Mouse (Mus musculus) kidney, embryonic 14.5 days (tissue): Measurements from ENCODE around the gene Gm28048. TPM values are rescaled to one million over a fixed set of nuclear protein-coding genes. Genes with fewer than 3 reads are reported as not detected.

ENCODE experiments used
- ATAC-seq: fragments of 200-750 bp; cut with Nextera tagmentation; 2 replicates; pipeline ENCODE4 v1.8.0; 2017; ENCODE audit warnings: moderate number of reproducible peaks, mild to moderate bottlenecking, moderate TSS enrichment, moderate library complexity; ENCODE audit not compliant: low FRiP score, low TSS enrichment
- H3K27ac ChIP-seq: fragments of 300-500 bp; sonication (generic); 2 replicates; pipeline ENCODE4 v1.5.1; 2014; ENCODE audit warnings: low read depth, mild to moderate bottlenecking, low read length, moderate library complexity, mixed read lengths
- H3K27me3 ChIP-seq: fragments of 300-500 bp; sonication (generic); 2 replicates; pipeline ENCODE4 v1.6.1; 2014; ENCODE audit warnings: mild to moderate bottlenecking, low read length; ENCODE audit not compliant: control insufficient read depth, insufficient read depth
- H3K36me3 ChIP-seq: fragments of 300-500 bp; sonication (generic); 2 replicates; pipeline ENCODE4 v1.6.1; 2014; ENCODE audit warnings: low read length, mixed read lengths; ENCODE audit not compliant: control insufficient read depth, insufficient read depth
- H3K4me1 ChIP-seq: fragments of 300-500 bp; sonication (generic); 2 replicates; pipeline ENCODE4 v1.6.1; 2014; ENCODE audit warnings: low read length, mixed read lengths; ENCODE audit not compliant: control insufficient read depth, insufficient read depth
- H3K4me2 ChIP-seq: fragments of 300-500 bp; sonication (generic); replicated peaks from 2 replicates; pipeline ENCODE4 v1.6.1; 2014; ENCODE audit warnings: low read depth, mild to moderate bottlenecking, low read length
- H3K4me3 ChIP-seq: fragments of 300-500 bp; sonication (generic); 2 replicates; pipeline ENCODE4 v1.5.1; 2014; ENCODE audit warnings: mild to moderate bottlenecking, low read length
- H3K9ac ChIP-seq: fragments of 300-500 bp; sonication (generic); 2 replicates; pipeline ENCODE4 v1.6.1; 2014; ENCODE audit warnings: low read depth, mild to moderate bottlenecking, low read length, moderate library complexity
- H3K9me3 ChIP-seq: fragments of 300-500 bp; sonication (generic); 2 replicates; pipeline ENCODE4 v1.6.1; 2016; ENCODE audit warnings: low read length; ENCODE audit not compliant: control insufficient read depth
- WGBS: fragments of 180-500 bp; shearing (Covaris S2); extraction: QIAGEN DNeasy Blood & Tissue Kit; methylation state at CpG from one replicate; pipeline ENCODE4 v1.1.7; 2014; 5-methylcytosine and 5-hydroxymethylcytosine counted together
- polyA plus RNA-seq: library from polyadenylated mRNA; unstranded; fragments of >200 nt; fragmentation: Nextera tagmentation; extraction: Ambion mirVana; gene quantifications from 2 replicates; pipeline ENCODE4 v1.2.1, GENCODE M21; 2014

The Gm28048 gene
- polyA plus RNA-seq, 1 experiment from 2014 or later = 19.7 TPM

DNA sequence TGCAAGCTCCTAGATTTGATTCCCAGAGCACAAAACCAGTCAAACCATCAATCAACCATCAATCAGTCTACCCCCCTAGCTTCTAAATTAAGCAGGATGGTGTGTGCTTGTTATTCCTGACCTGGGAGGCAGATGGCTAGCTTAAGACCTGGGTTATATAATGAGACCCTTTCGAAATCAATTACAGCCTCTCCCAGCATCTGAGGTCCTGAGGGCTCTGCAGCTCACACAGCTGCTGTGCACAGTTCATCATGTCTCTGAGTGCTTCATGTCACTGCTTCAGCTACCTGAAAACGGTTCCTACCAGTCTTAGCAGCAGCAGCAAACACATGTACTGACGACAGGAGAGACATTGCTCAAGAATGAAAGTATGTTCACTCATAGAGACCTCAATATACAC is 88.8 kb downstream of the Gm28048 start:
- H3K4me1 ChIP-seq = no peaks in the 10 kb centered on the region
- H3K27me3 ChIP-seq = no peaks in the 10 kb centered on the region
- no peak overlapping the region for H3K27ac ChIP-seq
- no peak overlapping the region for H3K9ac ChIP-seq
- no peaks in the 10 kb centered on the region for H3K9me3 ChIP-seq
- no peak overlapping the region for H3K4me3 ChIP-seq
- H3K4me2 ChIP-seq = no peak overlapping the region
- no peaks in the 10 kb centered on the region for H3K36me3 ChIP-seq
- no peak for ATAC-seq
- WGBS = 70% methylated on average over 3 of the region's 3 CpGs

DNA sequence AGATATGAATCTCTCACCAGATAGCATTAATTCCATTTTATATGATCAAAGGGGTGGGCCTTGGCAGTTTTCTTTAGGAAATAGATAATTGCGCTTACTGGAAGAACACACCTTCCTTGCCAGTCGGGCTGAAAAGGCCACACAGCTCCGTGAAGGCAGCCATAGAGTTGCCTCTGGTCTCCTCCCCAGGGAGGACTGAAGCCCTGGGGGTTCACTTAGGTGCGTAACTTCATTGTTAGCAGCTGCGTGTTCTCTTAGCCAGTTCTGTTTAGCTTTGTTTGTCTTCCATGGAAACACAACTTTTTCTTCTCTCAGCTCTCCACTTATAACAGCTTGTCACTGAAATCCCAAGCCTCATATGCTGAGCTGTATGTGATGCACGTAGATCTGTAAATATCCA is 89.4 kb downstream of the Gm28048 start:
- Histone ChIP-seq H3K4me1 (no peaks in the 10 kb centered on the region), H3K9ac (no peak overlapping the region)
- WGBS = 85% methylated on average over 6 of the region's 6 CpGs

DNA sequence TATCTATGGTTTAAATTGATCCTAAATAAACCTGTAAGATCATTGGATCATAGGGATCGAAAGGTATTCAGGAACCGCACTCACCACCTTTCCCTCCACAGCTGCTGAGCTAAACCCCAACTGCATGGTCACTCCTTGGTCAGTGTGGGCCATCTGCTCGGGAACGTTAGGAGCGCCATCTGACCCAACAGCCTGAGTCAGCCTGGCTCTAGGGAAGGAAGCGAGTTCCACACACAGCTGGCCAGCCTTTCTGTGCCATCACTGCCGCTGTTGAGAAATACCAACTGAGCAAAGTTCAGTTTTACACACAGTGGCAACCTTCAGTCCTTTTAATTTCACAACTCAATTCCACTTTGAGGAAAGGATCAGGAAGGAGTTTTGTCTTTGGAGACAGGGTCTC is 90.0 kb downstream of the Gm28048 start:
- 85% methylated on average over 7 of the region's 7 CpGs for WGBS

More for the DNA sequence above, 89.4 kb downstream of the Gm28048 start:
- no peak overlapping the region for H3K27ac ChIP-seq
- no peaks in the 10 kb centered on the region for H3K9me3 ChIP-seq
- no peaks in the 10 kb centered on the region for H3K36me3 ChIP-seq
- no peak for ATAC-seq
- H3K4me3 ChIP-seq = no peak overlapping the region
- no peak overlapping the region for H3K4me2 ChIP-seq
- H3K27me3 ChIP-seq = no peaks in the 10 kb centered on the region

DNA sequence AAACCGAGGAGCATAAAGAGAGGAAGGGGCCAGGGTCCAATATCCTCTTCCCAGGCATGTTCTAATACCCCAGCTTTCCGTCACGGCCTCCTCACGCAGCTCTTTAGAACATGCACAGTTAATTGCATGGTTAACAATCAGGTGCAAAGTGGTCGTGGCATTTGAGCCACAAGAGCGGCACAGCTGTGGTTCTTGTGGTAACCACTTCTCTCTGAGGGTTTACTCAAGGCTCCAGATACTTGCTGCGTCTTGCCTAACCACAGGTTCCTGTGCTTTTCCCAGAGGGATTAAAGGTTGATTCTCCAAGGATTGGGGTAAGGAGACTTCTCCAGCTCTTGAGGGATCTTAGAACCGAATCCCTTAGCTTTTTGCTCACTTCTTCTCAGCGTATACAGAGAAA is 90.6 kb downstream of the Gm28048 start:
- H3K27me3 ChIP-seq = no peaks in the 10 kb centered on the region
- H3K4me1 ChIP-seq = no peaks in the 10 kb centered on the region
- H3K27ac ChIP-seq = no peak overlapping the region
- H3K9ac ChIP-seq = no peak overlapping the region
- ATAC-seq = no peak
- 71% methylated on average over 9 of the region's 9 CpGs for WGBS
- H3K4me2 ChIP-seq = no peak overlapping the region
- no peaks in the 10 kb centered on the region for H3K36me3 ChIP-seq
- no peak overlapping the region for H3K4me3 ChIP-seq
- H3K9me3 ChIP-seq = no peaks in the 10 kb centered on the region

More for the DNA sequence above, 90.0 kb downstream of the Gm28048 start:
- Histone ChIP-seq H3K4me1 (no peaks in the 10 kb centered on the region), H3K9ac (no peak overlapping the region), H3K27me3 (no peaks in the 10 kb centered on the region), H3K4me2 (no peak overlapping the region), H3K9me3 (no peaks in the 10 kb centered on the region), H3K27ac (no peak overlapping the region), H3K36me3 (no peaks in the 10 kb centered on the region), H3K4me3 (no peak overlapping the region)
- ATAC-seq = no peak

DNA sequence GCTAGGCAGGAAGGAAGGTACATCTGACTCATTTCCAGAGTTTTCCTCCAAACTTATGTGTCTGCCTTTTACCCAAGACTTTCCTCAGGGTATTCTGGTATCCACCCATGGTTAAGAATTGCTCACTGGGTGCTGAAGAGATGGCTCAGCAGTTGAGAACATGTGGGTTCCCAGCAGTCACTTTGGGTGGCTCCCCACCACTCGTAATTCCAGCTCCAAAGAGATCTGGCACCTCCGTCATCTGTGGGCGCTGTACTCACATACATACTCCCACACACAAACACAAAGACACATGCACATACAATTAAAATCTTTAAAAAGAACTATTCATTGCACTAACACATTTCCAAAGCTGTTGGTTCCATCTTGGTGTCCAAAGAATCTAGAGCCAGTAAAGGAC is 92.7 kb downstream of the Gm28048 start:
- Histone ChIP-seq H3K4me2 (no peak overlapping the region), H3K36me3 (no peaks in the 10 kb centered on the region), H3K4me3 (no peak overlapping the region), H3K9me3 (no peaks in the 10 kb centered on the region), H3K4me1 (no peaks in the 10 kb centered on the region), H3K9ac (no peak overlapping the region), H3K27me3 (no peaks in the 10 kb centered on the region), H3K27ac (no peak overlapping the region)
- WGBS = 91% methylated on average over 3 of the region's 3 CpGs
- ATAC-seq = no peak

DNA sequence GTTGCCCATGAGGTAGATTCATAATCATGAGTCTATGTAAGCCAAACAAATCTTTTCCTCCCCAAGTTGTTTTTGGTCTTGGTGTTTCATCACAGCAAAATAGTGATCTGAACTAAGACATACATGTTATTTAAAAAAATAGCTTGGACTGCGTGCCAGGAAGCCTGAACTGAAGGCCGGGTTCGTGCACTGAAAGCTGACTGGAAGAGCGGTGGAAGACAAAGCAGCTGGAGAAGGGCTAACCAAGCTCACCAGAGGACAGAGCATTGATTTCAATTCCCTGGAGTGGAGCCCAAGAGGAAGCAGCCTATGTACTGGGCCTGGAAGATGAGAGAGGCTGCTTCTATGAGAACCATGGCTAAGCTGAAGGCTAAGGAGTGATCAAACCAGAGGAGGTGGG is 94.9 kb downstream of the Gm28048 start:
- no peak for ATAC-seq
- H3K27ac ChIP-seq = no peak overlapping the region
- WGBS = 90% methylated on average over 4 of the region's 4 CpGs
- no peaks in the 10 kb centered on the region for H3K36me3 ChIP-seq
- no peak overlapping the region for H3K9ac ChIP-seq
- H3K4me1 ChIP-seq = no peaks in the 10 kb centered on the region
- H3K27me3 ChIP-seq = no peaks in the 10 kb centered on the region
- H3K4me2 ChIP-seq = no peak overlapping the region
- no peaks in the 10 kb centered on the region for H3K9me3 ChIP-seq
- H3K4me3 ChIP-seq = no peak overlapping the region

DNA sequence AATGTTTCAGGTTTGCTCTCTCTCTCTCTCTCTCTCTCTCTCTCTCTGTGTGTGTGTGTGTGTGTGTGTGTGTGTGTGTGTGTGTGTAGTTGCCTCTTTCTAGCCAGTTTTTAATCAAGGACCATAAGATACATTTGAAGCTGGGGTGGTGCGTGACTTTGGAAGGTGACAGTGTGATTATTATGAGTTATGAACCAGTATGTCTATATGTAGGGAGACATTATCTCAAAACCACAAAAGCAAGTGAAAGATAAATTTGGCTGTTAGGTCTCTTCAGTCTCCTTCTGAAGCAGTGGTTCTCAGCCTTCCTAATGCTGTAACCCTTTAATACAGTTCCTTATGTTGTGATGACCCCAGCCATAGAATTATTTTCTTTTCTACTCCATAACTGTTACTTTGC is 96.5 kb downstream of the Gm28048 start:
- H3K9ac ChIP-seq = no peak overlapping the region
- 87% methylated on average over 1 of the region's 1 CpGs for WGBS
- no peak overlapping the region for H3K4me3 ChIP-seq
- no peaks in the 10 kb centered on the region for H3K27me3 ChIP-seq
- H3K36me3 ChIP-seq = no peaks in the 10 kb centered on the region
- H3K4me2 ChIP-seq = no peak overlapping the region
- no peak for ATAC-seq
- H3K27ac ChIP-seq = no peak overlapping the region
- no peaks in the 10 kb centered on the region for H3K4me1 ChIP-seq
- H3K9me3 ChIP-seq = no peaks in the 10 kb centered on the region

DNA sequence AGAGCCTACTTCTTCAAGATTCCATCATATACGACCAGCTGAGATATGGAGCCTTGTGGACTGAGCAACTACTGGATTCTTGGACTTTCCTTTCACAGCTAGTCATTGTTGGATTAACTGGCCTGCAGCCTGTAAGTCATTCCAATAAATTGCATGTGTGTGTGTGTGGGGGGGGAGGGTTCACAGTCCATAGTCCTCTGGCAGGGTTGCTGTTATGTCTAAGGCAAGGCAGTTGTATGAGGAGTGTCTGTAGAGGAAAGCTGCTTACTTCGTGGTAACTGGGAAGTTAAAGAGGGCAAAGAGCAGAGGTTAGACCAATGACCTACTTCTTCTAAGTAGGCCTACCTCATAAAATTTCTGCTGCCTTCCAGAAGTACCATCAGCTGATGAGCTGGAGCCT is 98.2 kb downstream of the Gm28048 start:
- H3K4me3 ChIP-seq = no peak overlapping the region
- 80% methylated on average over 2 of the region's 2 CpGs for WGBS
- H3K9ac ChIP-seq = no peak overlapping the region
- no peaks in the 10 kb centered on the region for H3K4me1 ChIP-seq
- H3K4me2 ChIP-seq = no peak overlapping the region
- ATAC-seq = no peak
- H3K9me3 ChIP-seq = no peaks in the 10 kb centered on the region
- no peaks in the 10 kb centered on the region for H3K27me3 ChIP-seq
- H3K27ac ChIP-seq = no peak overlapping the region
- no peaks in the 10 kb centered on the region for H3K36me3 ChIP-seq

DNA sequence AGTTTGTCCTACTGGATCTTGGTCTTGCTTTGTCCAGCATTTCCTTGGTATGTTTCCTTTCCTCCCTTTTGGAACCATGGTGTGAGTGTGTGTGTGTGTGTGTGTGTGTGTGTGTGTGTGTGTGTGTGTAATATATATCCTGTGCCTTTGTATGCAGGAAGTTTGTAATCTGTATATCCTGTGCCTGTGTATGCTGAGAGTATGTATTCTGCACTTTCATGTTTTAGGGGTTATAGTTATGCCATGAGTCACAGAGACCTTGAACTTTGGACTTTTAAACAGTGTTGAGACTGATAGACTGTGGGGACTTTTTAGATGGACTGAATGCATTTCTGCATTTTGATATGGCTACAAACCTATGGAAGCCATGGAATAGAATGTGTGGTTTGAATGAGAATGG is 99.0 kb downstream of the Gm28048 start:
- Histone ChIP-seq H3K4me3 (no peak overlapping the region), H3K36me3 (no peaks in the 10 kb centered on the region), H3K9ac (no peak overlapping the region), H3K27me3 (no peaks in the 10 kb centered on the region), H3K9me3 (no peaks in the 10 kb centered on the region), H3K27ac (no peak overlapping the region), H3K4me2 (no peak overlapping the region), H3K4me1 (no peaks in the 10 kb centered on the region)
- no peak for ATAC-seq
